Mouse (Mus musculus): ENCODE measurements at regions not wholly inside any gene's neighbourhood (a gene's known extent, or its start where the extent isn't known, plus 50 kb on each side); places are given as distances from the start of the nearest gene placed in this dataset.

- DNase-seq (ENCODE audit: low spot score) = no peak
Observed at GRCm38 (mm10) chr7:73322466-73323151, 52.7 kb upstream of the Rgma start.

DNA sequence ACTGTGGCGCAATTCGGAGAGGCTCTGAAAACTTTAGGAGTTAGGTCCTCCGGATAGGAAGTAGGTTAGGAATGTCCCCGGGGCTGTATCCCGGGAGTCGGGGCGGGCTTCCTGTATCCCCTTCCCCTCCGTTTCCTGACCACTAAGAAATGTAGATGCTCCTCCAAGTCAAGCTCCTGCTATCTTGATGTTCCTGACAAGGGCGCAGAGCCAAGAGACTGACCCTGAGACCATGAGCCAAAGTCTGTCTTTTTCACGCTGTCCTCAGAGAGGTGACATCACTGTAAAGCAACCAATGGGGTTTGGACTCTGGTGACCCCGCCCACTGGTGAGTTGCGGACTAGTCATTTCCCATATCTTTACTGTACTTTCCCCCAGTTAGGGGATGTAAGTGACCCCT lies 51.8 kb upstream of the Rgma start:
- no peak for DNase-seq (ENCODE audit: low spot score)

- DNase-seq (ENCODE audit: low spot score) = no peak
Observed at GRCm38 (mm10) chr7:73325503-73325902, 49.8 kb upstream of the Rgma start.
